Mouse (Mus musculus) limb, embryonic 15.5 days (tissue): Measurements from ENCODE around the gene Dcun1d4. TPM values are rescaled to one million over a fixed set of nuclear protein-coding genes. Genes with fewer than 3 reads are reported as not detected.

ENCODE experiments used
- polyA plus RNA-seq: library from polyadenylated mRNA; unstranded; fragments of >200 nt; fragmentation: Nextera tagmentation; extraction: Ambion mirVana; gene quantifications from 2 replicates; pipeline ENCODE4 v1.2.1, GENCODE M21; 2015

The Dcun1d4 gene
- polyA plus RNA-seq, 1 experiment from 2014 or later: 19.0 TPM

Other genes with a start within 250 kb of the Dcun1d4 start
- 26.7 and 29.5 TPM in 2 replicates for gene Fryl, start 224.4 kb upstream of the Dcun1d4 start, polyA plus RNA-seq
- 219 and 224 TPM in 2 replicates for gene Ociad1, start 188.2 kb upstream of the Dcun1d4 start, polyA plus RNA-seq
- 12.6 and 14.7 TPM in 2 replicates for gene Ociad2, start 140.0 kb upstream of the Dcun1d4 start, polyA plus RNA-seq
- 8.6 TPM in 2 replicates for gene Cwh43, start 74.9 kb upstream of the Dcun1d4 start, polyA plus RNA-seq
- gene Lrrc66, start 151.5 kb downstream of the Dcun1d4 start, polyA plus RNA-seq: 0.32 TPM in 1 of 2 replicates, not detected in the other
- 48.0 and 62.6 TPM in 2 replicates for gene Sgcb, start 166.8 kb downstream of the Dcun1d4 start, polyA plus RNA-seq
- 1.1 and 1.3 TPM in 2 replicates for gene Spata18, start 170.4 kb downstream of the Dcun1d4 start, polyA plus RNA-seq